Mouse (Mus musculus) heart, embryonic 15.5 days (tissue): ENCODE measurements at regions not wholly inside any gene's neighbourhood (a gene's known extent, or its start where the extent isn't known, plus 50 kb on each side); places are given as distances from the start of the nearest gene placed in this dataset.

ENCODE experiments used
- ATAC-seq: fragments of 200-750 bp; cut with Nextera tagmentation; replicated peaks from 2 replicates; pipeline ENCODE4 v1.8.0; 2017; ENCODE audit warnings: low read depth, moderate TSS enrichment; ENCODE audit not compliant: insufficient number of reproducible peaks, insufficient read depth, low FRiP score
- H3K27ac ChIP-seq: fragments of 300-500 bp; sonication (generic); 2 replicates; pipeline ENCODE4 v1.5.1; 2015; ENCODE audit warnings: mild to moderate bottlenecking, inconsistent platforms
- H3K27me3 ChIP-seq: fragments of 300-500 bp; sonication (generic); 2 replicates; pipeline ENCODE4 v1.6.1; 2015; ENCODE audit warnings: inconsistent platforms
- H3K36me3 ChIP-seq: fragments of 300-500 bp; sonication (generic); 2 replicates; pipeline ENCODE4 v1.6.1; 2015; ENCODE audit warnings: mild to moderate bottlenecking, inconsistent platforms
- H3K4me1 ChIP-seq: fragments of 300-500 bp; sonication (generic); replicated peaks from 2 replicates; pipeline ENCODE4 v1.6.1; 2015; ENCODE audit warnings: inconsistent platforms
- H3K4me2 ChIP-seq: fragments of 300-500 bp; sonication (generic); 2 replicates; pipeline ENCODE4 v1.6.1; 2015; ENCODE audit warnings: inconsistent platforms, mild to moderate bottlenecking, moderate library complexity
- H3K4me3 ChIP-seq: fragments of 300-500 bp; sonication (generic); 2 replicates; pipeline ENCODE4 v1.5.1; 2015; ENCODE audit warnings: mild to moderate bottlenecking, inconsistent platforms
- H3K9ac ChIP-seq: fragments of 300-500 bp; sonication (generic); 2 replicates; pipeline ENCODE4 v1.6.1; 2015; ENCODE audit warnings: mild to moderate bottlenecking, inconsistent platforms
- H3K9me3 ChIP-seq: fragments of 300-500 bp; sonication (generic); replicated peaks from 2 replicates; pipeline ENCODE4 v1.6.1; 2016; ENCODE audit warnings: inconsistent platforms
- WGBS: fragments of 180-500 bp; shearing (Covaris S2); methylation state at CpG from one replicate; pipeline ENCODE4 v1.1.7; 2015; ENCODE audit warnings: mixed read lengths; 5-methylcytosine and 5-hydroxymethylcytosine counted together

DNA sequence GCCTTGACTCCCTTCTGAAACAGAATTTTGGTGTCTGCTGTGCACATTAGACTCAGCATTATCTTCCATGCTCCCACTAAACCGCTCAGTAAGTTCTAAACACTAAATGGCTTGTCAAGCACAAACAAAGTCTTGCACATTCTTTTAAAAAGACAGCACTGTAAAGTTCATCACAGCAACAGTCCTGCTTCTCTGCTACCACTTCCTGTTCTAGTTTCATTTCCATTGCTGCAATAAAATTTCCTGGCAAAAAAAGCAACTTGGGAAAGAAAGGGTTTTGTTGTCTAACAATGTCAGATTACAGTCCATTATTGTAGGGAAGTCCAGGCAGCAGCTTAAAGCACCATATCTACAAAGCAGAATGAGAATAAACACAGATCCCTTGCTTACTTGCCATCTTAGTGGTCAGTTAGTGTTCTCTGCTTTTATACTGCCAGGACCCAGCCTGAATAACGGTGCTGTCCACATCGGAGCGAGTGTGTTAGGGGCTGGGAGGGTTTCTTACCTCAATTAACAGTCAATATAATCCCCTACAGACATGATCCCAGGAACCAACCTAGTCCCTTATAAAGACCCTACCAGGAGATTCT lies 276.0 kb downstream of the Insc start:
- H3K27me3 ChIP-seq: no peaks in the 10 kb centered on the region
- H3K4me1 ChIP-seq: no peaks in the 10 kb centered on the region
- H3K4me2 ChIP-seq: no peak overlapping the region
- no peak overlapping the region for H3K4me3 ChIP-seq
- no peaks in the 10 kb centered on the region for H3K36me3 ChIP-seq
- ATAC-seq: no peak
- no peak overlapping the region; the same call in 1 of the 2 replicates for H3K27ac ChIP-seq
- WGBS: 66% methylated on average over 4 of the region's 4 CpGs
- no peaks in the 10 kb centered on the region for H3K9me3 ChIP-seq
- no peak overlapping the region for H3K9ac ChIP-seq

DNA sequence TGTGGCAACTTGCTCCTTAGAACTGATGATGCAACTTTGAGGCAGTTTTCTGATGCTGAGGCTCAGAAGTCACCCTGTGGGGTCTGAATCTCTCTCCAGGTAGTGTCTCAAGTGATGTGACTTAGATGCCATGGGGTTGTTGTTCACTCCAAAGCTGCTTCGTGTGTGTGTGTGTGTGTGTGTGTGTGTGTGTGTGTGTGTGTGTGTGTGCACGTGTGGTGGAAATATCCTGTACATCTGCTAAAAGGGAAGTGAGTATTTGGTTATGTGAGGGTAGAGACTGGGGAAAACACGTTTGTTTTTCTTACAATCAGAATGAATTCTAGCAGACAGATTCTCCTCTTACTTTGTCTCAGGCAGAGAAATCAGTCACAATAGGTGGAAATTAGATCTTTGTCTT lies 276.5 kb downstream of the Insc start:
- Histone ChIP-seq H3K27me3 (no peaks in the 10 kb centered on the region), H3K4me2 (no peak overlapping the region), H3K36me3 (no peaks in the 10 kb centered on the region), H3K27ac (no peak overlapping the region), H3K4me3 (no peak overlapping the region), H3K4me1 (no peaks in the 10 kb centered on the region), H3K9me3 (no peaks in the 10 kb centered on the region), H3K9ac (no peak overlapping the region)
- no peak for ATAC-seq
- WGBS: 57% methylated on average over 3 of the region's 3 CpGs

DNA sequence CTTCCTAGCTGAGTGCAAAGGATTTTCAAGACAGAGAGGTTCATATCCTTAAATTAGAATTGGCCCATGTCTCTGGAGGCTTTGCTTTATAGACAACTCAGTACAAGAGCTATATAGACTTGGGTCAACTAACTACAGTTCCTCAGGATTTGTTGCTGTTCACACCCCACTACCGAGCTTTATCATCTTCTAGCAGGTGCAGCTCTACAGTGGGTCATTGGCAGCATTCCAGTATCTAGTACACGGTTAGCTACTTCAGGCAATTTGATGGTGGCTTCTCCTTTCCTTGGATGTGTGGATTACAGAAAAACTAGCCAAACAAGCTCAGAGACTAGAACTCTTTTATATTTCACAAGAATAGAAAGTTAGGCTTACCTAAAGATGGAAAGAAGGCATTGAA lies 282.3 kb downstream of the Insc start:
- Histone ChIP-seq H3K27me3 (no peaks in the 10 kb centered on the region), H3K36me3 (no peaks in the 10 kb centered on the region), H3K27ac (no peak overlapping the region), H3K4me1 (no peaks in the 10 kb centered on the region), H3K9ac (no peak overlapping the region), H3K4me3 (no peak overlapping the region), H3K4me2 (no peak overlapping the region), H3K9me3 (no peaks in the 10 kb centered on the region)
- no peak for ATAC-seq
- 29% methylated on average over 2 of the region's 2 CpGs for WGBS

DNA sequence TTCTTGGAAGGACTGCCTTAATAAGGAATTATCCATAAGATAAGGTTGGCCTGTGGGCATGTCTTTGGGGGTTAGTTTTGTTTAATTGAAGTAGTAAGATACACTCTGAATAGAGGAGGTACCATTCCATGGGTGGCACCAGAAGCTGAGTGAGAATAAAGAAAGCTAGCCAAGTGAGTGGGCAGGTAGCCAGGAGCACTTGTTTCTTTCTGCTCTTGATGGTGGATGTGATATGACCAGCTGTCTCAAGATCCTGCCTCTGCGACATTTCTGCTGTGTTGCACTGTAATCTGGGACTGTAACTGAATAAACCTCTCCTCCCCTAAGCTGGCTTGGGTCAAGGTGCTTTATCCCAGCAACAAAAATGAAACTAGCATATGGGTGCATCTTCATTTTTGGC lies 284.2 kb downstream of the Insc start:
- ATAC-seq: no peak
- H3K4me1 ChIP-seq: no peaks in the 10 kb centered on the region
- H3K36me3 ChIP-seq: no peaks in the 10 kb centered on the region
- H3K27ac ChIP-seq: no peak overlapping the region
- H3K9ac ChIP-seq: no peak overlapping the region
- no peak overlapping the region for H3K4me2 ChIP-seq
- no peaks in the 10 kb centered on the region for H3K27me3 ChIP-seq
- no peak overlapping the region for H3K4me3 ChIP-seq
- no peaks in the 10 kb centered on the region for H3K9me3 ChIP-seq
- WGBS: 60% methylated on average over 1 of the region's 1 CpGs

DNA sequence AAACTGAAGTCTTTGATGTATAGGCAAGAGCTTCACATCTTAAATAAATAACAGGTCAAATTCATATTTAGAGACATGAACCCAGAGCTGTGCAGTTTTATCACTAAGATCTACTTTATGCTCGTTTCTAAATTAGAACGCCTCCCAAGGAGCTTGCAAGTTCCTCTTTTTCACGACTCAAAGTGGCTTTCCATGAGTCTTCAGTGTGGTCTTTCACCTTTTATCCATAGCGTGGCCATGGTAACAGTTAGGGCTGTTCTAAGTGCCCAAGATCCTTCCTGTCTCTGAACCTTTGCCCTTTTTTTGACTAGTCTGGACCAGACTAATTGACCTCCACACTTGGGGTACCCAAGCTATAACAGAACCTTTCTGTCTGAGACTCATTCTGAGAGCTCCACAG lies 290.5 kb downstream of the Insc start:
- Histone ChIP-seq H3K27ac (no peak overlapping the region), H3K9me3 (no peaks in the 10 kb centered on the region), H3K27me3 (no peaks in the 10 kb centered on the region), H3K4me2 (no peak overlapping the region), H3K9ac (no peak overlapping the region), H3K4me3 (no peak overlapping the region), H3K4me1 (no peaks in the 10 kb centered on the region), H3K36me3 (no peaks in the 10 kb centered on the region)
- ATAC-seq: no peak
- WGBS: 68% methylated on average over 4 of the region's 4 CpGs

DNA sequence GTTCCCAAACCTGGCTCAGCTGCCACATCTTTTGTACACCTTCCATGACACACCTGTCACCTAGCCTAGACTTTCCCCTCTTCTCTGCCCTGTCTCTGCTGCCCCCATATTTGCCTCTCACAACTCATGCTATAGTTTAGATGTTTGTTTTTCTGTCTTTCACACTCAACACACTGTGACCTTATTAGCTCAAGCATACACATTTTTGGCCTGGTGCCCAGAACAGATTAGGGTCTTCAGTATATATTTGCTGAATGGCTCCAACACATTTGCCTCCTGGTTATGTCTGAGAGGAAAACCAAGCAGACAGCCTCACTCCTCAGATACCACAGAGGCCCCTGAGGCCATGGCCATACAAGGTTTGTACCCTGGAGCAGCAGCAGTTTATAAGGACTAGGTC lies 312.0 kb downstream of the Insc start:
- no peak overlapping the region for H3K4me2 ChIP-seq
- no peaks in the 10 kb centered on the region for H3K27me3 ChIP-seq
- peaks cover 9% of the 10 kb centered on the region; the same call in 1 of the 2 replicates for H3K4me1 ChIP-seq
- H3K27ac ChIP-seq: no peak overlapping the region
- no peaks in the 10 kb centered on the region for H3K9me3 ChIP-seq
- no peak for ATAC-seq
- no peak overlapping the region for H3K9ac ChIP-seq
- no peaks in the 10 kb centered on the region for H3K36me3 ChIP-seq
- no peak overlapping the region for H3K4me3 ChIP-seq

DNA sequence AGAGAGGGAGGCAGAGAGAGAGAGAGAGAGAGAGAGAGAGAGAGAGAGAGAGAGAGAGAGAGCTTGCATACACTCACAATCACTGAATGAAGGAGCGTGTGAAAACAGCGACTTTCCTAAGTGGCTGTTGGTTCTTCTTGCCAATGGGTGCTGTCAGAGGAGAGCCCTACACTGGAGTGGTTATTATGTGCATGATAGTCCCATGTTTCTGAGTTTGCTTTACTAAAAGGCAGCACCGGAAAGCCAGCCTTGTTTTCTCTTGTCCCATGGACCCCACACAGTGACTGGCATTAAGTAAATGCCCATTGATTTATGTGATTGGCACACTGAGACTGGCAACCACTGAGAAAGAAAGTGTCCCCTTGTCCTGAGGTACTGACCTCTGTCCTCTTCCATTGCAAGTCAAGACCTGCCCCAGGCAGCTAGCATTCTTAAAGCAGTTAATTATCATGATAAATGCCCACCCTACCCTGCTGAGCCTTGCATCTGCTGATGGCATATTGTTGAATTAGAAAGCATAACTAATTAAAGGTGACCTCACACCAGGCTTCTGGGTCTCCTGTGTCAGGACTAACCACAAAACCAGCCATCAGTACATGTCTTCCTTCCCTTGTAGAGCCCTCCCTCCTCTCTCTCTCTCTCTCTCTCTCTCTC lies 313.6 kb downstream of the Insc start:
- H3K27me3 ChIP-seq: no peaks in the 10 kb centered on the region
- no peaks in the 10 kb centered on the region for H3K9me3 ChIP-seq
- WGBS: 58% methylated on average over 3 of the region's 3 CpGs
- H3K4me2 ChIP-seq: no peak overlapping the region
- no peak overlapping the region for H3K4me3 ChIP-seq
- H3K9ac ChIP-seq: no peak overlapping the region
- H3K4me1 ChIP-seq: peaks cover 9% of the 10 kb centered on the region; the same call in 1 of the 2 replicates
- no peaks in the 10 kb centered on the region for H3K36me3 ChIP-seq
- no peak overlapping the region for H3K27ac ChIP-seq
- no peak for ATAC-seq

DNA sequence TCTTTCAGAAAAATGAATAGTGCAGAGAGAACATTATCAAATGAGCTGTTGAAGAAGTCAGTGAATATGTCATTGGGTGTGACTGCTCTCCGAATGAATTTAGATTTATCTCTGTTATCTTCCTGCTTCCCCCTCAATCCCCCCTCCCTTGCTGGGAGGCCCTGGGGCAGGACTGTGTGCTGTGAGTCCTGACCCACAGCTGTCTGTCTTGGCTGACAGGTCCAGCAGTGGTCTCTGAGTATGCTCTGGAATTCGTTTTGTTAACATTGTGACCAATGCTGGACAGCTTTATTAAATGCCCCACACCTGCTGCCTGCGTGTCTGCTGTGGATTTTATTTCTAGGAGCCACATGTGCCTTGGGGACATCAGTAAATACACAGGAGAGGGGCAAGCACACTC lies 314.2 kb downstream of the Insc start:
- H3K9ac ChIP-seq: no peak overlapping the region
- 20% methylated on average over 3 of the region's 3 CpGs for WGBS
- no peaks in the 10 kb centered on the region for H3K27me3 ChIP-seq
- no peaks in the 10 kb centered on the region for H3K36me3 ChIP-seq
- no peak overlapping the region for H3K27ac ChIP-seq
- ATAC-seq: no peak
- no peaks in the 10 kb centered on the region for H3K9me3 ChIP-seq
- H3K4me2 ChIP-seq: no peak overlapping the region
- H3K4me1 ChIP-seq: peaks cover 9% of the 10 kb centered on the region; the same call in 1 of the 2 replicates
- H3K4me3 ChIP-seq: no peak overlapping the region

DNA sequence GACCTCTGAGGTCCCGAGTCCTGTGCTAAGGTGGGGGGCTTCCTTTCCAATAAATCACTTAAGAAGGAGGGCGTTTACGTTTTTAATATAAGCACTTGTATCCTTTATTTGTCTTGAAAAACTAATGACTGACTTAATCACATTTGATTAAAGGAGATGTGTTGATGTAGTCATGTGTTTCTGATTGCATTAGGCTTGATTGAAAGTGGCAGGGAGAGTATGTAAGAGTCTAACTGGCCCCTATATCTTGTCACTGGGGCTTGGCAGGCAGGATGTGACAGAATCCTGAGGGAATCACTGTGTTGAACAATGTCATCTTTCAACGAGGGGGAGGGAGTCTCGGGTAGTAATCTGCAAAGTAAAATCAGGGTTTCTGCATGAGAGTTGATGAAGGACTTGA lies 316.7 kb downstream of the Insc start:
- H3K9ac ChIP-seq: no peak overlapping the region
- no peaks in the 10 kb centered on the region for H3K9me3 ChIP-seq
- H3K27me3 ChIP-seq: no peaks in the 10 kb centered on the region
- H3K4me1 ChIP-seq: peaks cover 9% of the 10 kb centered on the region; the same call in 1 of the 2 replicates
- H3K4me3 ChIP-seq: no peak overlapping the region
- no peak overlapping the region for H3K4me2 ChIP-seq
- H3K27ac ChIP-seq: no peak overlapping the region
- ATAC-seq: no peak
- WGBS: 56% methylated on average over 5 of the region's 5 CpGs
- no peaks in the 10 kb centered on the region for H3K36me3 ChIP-seq

DNA sequence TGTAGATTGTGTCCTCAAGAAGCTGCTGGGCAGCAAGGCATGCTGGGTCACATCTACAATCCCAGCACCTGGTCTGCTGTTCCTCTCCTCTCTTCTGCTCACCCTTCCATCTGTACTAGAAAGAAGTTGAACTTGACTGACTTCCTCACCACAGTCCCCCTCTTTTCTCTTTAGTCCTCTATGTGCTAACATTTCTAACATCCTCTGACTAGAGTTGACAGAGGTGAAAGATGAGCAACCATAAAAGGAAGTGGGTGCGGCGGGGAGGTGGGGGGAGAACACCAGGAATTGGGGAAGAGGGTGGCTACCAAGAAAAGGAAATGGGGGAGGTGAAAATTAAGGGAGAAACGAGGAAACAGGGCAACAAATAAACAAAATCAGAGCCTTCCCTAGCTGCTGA lies 319.3 kb downstream of the Insc start:
- no peak overlapping the region for H3K9ac ChIP-seq
- no peak overlapping the region for H3K4me3 ChIP-seq
- no peak overlapping the region for H3K27ac ChIP-seq
- H3K9me3 ChIP-seq: no peaks in the 10 kb centered on the region
- 38% methylated on average over 3 of the region's 3 CpGs for WGBS
- no peaks in the 10 kb centered on the region for H3K27me3 ChIP-seq
- no peaks in the 10 kb centered on the region for H3K36me3 ChIP-seq
- ATAC-seq: no peak
- no peak overlapping the region for H3K4me2 ChIP-seq
- peaks cover 1% of the 10 kb centered on the region; the same call in 1 of the 2 replicates for H3K4me1 ChIP-seq

DNA sequence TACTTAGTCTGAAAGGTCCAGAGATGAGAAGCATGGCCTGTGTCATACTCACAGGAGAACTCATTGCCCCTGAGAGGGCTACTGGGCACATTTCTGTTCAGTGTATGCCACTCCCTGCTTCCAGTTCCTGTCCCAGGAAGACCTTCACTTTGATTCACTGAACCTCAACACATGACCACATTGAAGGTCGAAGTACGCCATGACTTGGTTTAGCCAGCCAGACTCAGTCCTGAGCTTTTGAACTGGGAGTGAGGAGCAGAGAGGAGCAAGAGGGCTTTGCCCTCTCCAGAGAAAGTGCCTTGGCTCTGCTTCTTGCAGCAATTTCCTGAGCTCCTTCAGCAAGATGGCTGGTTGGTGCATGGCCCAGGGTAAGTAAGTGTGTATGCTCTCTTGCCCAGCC lies 324.1 kb downstream of the Insc start:
- Histone ChIP-seq H3K36me3 (no peaks in the 10 kb centered on the region), H3K9me3 (no peaks in the 10 kb centered on the region), H3K9ac (no peak overlapping the region), H3K4me2 (no peak overlapping the region), H3K27me3 (no peaks in the 10 kb centered on the region), H3K4me3 (no peak overlapping the region), H3K4me1 (no peaks in the 10 kb centered on the region), H3K27ac (no peak overlapping the region)
- no peak for ATAC-seq
- WGBS: 86% methylated on average over 2 of the region's 2 CpGs

DNA sequence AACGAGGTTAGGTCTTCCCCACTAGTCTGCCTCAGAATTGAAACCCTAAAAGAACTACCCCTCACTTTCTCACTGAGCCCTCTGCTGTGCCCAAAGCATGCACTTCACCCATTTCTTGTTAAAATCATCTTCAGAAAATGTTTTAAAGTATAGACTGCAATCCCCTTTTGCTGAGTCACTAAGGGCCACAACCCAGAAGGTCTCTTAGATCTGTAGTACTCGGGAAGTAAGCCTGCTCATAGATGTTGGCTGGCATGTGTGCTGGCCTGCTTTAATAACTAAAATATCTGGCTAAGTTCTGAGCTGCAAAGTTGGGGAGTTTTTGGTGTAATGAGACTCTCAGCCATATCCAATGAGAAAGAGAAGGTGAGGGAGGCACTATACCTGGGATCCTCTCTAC lies 329.9 kb downstream of the Insc start:
- 75% methylated on average over 2 of the region's 2 CpGs for WGBS
- no peak overlapping the region for H3K27ac ChIP-seq
- no peak overlapping the region for H3K9ac ChIP-seq
- no peaks in the 10 kb centered on the region for H3K27me3 ChIP-seq
- no peak overlapping the region for H3K4me2 ChIP-seq
- H3K36me3 ChIP-seq: no peaks in the 10 kb centered on the region
- no peak overlapping the region for H3K4me3 ChIP-seq
- no peaks in the 10 kb centered on the region for H3K9me3 ChIP-seq
- no peak for ATAC-seq
- H3K4me1 ChIP-seq: no peaks in the 10 kb centered on the region
